Mouse (Mus musculus) limb, embryonic 11.5 days (tissue): ENCODE measurements around the gene Cfap46. TPM values are rescaled to one million over a fixed set of nuclear protein-coding genes. Genes with fewer than 3 reads are reported as not detected.

ENCODE experiments used
- ATAC-seq: fragments of 200-750 bp; cut with Nextera tagmentation; 2 replicates; pipeline ENCODE4 v1.8.0; 2017; ENCODE audit warnings: low read depth; ENCODE audit not compliant: insufficient number of reproducible peaks, low FRiP score, low TSS enrichment
- DNase-seq: peaks from one replicate; pipeline ENCODE4 v3.0.0-alpha.2; 2015; ENCODE audit warnings: low spot score
- H3K27ac ChIP-seq: fragments of 300-500 bp; sonication (generic); replicated peaks from 2 replicates; pipeline ENCODE4 v1.5.1; 2014; ENCODE audit warnings: low read depth, mild to moderate bottlenecking, low read length
- H3K27me3 ChIP-seq: fragments of 300-500 bp; sonication (generic); 2 replicates; pipeline ENCODE4 v1.6.1; 2014; ENCODE audit warnings: mild to moderate bottlenecking, low read length, mixed read lengths; ENCODE audit not compliant: control insufficient read depth, insufficient read depth
- H3K36me3 ChIP-seq: fragments of 300-500 bp; sonication (generic); 2 replicates; pipeline ENCODE4 v1.6.1; 2014; ENCODE audit warnings: mild to moderate bottlenecking, low read length, moderate library complexity, mixed read lengths; ENCODE audit not compliant: control insufficient read depth, insufficient read depth
- H3K4me1 ChIP-seq: fragments of 300-500 bp; sonication (generic); 2 replicates; pipeline ENCODE4 v1.6.1; 2014; ENCODE audit warnings: low read length, mixed read lengths; ENCODE audit not compliant: control insufficient read depth, insufficient read depth
- H3K4me2 ChIP-seq: fragments of 300-500 bp; sonication (generic); 2 replicates; pipeline ENCODE4 v1.6.1; 2014; ENCODE audit warnings: low read depth, mild to moderate bottlenecking, moderate library complexity; ENCODE audit not compliant: severe bottlenecking
- H3K4me3 ChIP-seq: fragments of 300-500 bp; sonication (generic); 2 replicates; pipeline ENCODE4 v1.5.1; 2014; ENCODE audit warnings: low read depth, low read length
- H3K9ac ChIP-seq: fragments of 300-500 bp; sonication (generic); 2 replicates; pipeline ENCODE4 v1.6.1; 2014; ENCODE audit warnings: mild to moderate bottlenecking, low read length
- H3K9me3 ChIP-seq: fragments of 300-500 bp; sonication (generic); 2 replicates; pipeline ENCODE4 v1.6.1; 2016; ENCODE audit warnings: low read length; ENCODE audit not compliant: control insufficient read depth
- WGBS: fragments of 180-500 bp; shearing (Covaris S2); extraction: QIAGEN DNeasy Blood & Tissue Kit; methylation state at CpG from one replicate; pipeline ENCODE4 v1.1.7; 2014; 5-methylcytosine and 5-hydroxymethylcytosine counted together
- polyA plus RNA-seq: library from polyadenylated mRNA; unstranded; fragments of >200 nt; fragmentation: Nextera tagmentation; extraction: Ambion mirVana; gene quantifications from 2 replicates; pipeline ENCODE4 v1.2.1, GENCODE M21; 2014

Gene Cfap46
- polyA plus RNA-seq, 1 experiment from 2014 or later, result 0.25 TPM

GRCm38 (mm10) chr7:139581801-139582571, 101.6 kb downstream of the Cfap46 start:
- peak; percentile 60 for DNase-seq
- peaks cover 88% of the 10 kb centered on the region for H3K27me3 ChIP-seq
- H3K4me1 ChIP-seq, result peaks cover 18% of the 10 kb centered on the region
- ATAC-seq, result peak; percentile 11; the same call in 1 of the 2 replicates
- H3K9ac ChIP-seq, result 0 out of 2 replicates have a peak overlapping the region, but pooled peaks have one; percentile 22
- no peak overlapping the region for H3K27ac ChIP-seq
- H3K4me3 ChIP-seq, result peak overlapping the region; percentile 33
- no peaks in the 10 kb centered on the region for H3K36me3 ChIP-seq
- under 1% methylated on average over 82 of the region's 82 CpGs for WGBS
- no peaks in the 10 kb centered on the region for H3K9me3 ChIP-seq
- peak overlapping the region; percentile 51 for H3K4me2 ChIP-seq

- H3K9me3 ChIP-seq, result no peaks in the 10 kb centered on the region
- 1% methylated on average over 78 of the region's 78 CpGs for WGBS
- H3K36me3 ChIP-seq, result no peaks in the 10 kb centered on the region
- peak overlapping the region; percentile 51; the same call in 1 of the 2 replicates for H3K4me2 ChIP-seq
- peaks cover 18% of the 10 kb centered on the region for H3K4me1 ChIP-seq
- no peak overlapping the region for H3K9ac ChIP-seq
- H3K27me3 ChIP-seq, result peaks cover 79% of the 10 kb centered on the region
- H3K27ac ChIP-seq, result no peak overlapping the region
- ATAC-seq (no peak), DNase-seq (peak; percentile 70)
- peak overlapping the region; percentile 33; the same call in 1 of the 2 replicates for H3K4me3 ChIP-seq
Measured at GRCm38 (mm10) chr7:139580851-139581775, 102.5 kb downstream of the Cfap46 start.

- DNase-seq (no peak), ATAC-seq (no peak)
- Histone ChIP-seq H3K9ac (no peak overlapping the region), H3K4me1 (peaks cover 16% of the 10 kb centered on the region), H3K27ac (no peak overlapping the region), H3K36me3 (no peaks in the 10 kb centered on the region), H3K4me3 (no peak overlapping the region), H3K4me2 (no peak overlapping the region), H3K9me3 (no peaks in the 10 kb centered on the region), H3K27me3 (peaks cover 63% of the 10 kb centered on the region)
- 45% methylated on average over 21 of the region's 21 CpGs for WGBS
Measured at GRCm38 (mm10) chr7:139579261-139579905, 104.2 kb downstream of the Cfap46 start.

GRCm38 (mm10) chr7:139576064-139576686, 107.4 kb downstream of the Cfap46 start:
- Histone ChIP-seq H3K9me3 (no peaks in the 10 kb centered on the region), H3K27ac (no peak overlapping the region), H3K27me3 (peaks cover 31% of the 10 kb centered on the region), H3K4me1 (0 out of 2 replicates have a peak, but pooled peaks cover 2% of the 10 kb centered on the region), H3K4me3 (no peak overlapping the region), H3K9ac (no peak overlapping the region), H3K36me3 (no peaks in the 10 kb centered on the region), H3K4me2 (no peak overlapping the region)
- DNase-seq, result no peak
- ATAC-seq, result no peak
- 81% methylated on average over 16 of the region's 16 CpGs for WGBS

- WGBS, result 77% methylated on average over 3 of the region's 3 CpGs
- Histone ChIP-seq H3K9ac (no peak overlapping the region), H3K4me3 (no peak overlapping the region), H3K4me1 (no peaks in the 10 kb centered on the region), H3K9me3 (no peaks in the 10 kb centered on the region), H3K36me3 (no peaks in the 10 kb centered on the region), H3K27ac (no peak overlapping the region), H3K4me2 (no peak overlapping the region), H3K27me3 (no peaks in the 10 kb centered on the region; the same call in 1 of the 2 replicates)
- no peak for ATAC-seq
- DNase-seq, result no peak
Measured at GRCm38 (mm10) chr7:139572665-139573064, 111.0 kb downstream of the Cfap46 start.

- DNase-seq (no peak), ATAC-seq (no peak)
- Histone ChIP-seq H3K27me3 (no peaks in the 10 kb centered on the region), H3K36me3 (no peaks in the 10 kb centered on the region), H3K9me3 (no peaks in the 10 kb centered on the region), H3K27ac (no peak overlapping the region), H3K9ac (no peak overlapping the region), H3K4me1 (no peaks in the 10 kb centered on the region), H3K4me2 (no peak overlapping the region), H3K4me3 (no peak overlapping the region)
- 96% methylated on average over 5 of the region's 5 CpGs for WGBS
Measured at GRCm38 (mm10) chr7:139570788-139571187, 112.8 kb downstream of the Cfap46 start.

GRCm38 (mm10) chr7:139566533-139566932, 117.1 kb downstream of the Cfap46 start:
- Histone ChIP-seq H3K9me3 (no peaks in the 10 kb centered on the region), H3K27ac (no peak overlapping the region), H3K4me3 (no peak overlapping the region), H3K9ac (no peak overlapping the region), H3K4me1 (no peaks in the 10 kb centered on the region), H3K27me3 (no peaks in the 10 kb centered on the region), H3K36me3 (no peaks in the 10 kb centered on the region), H3K4me2 (no peak overlapping the region)
- ATAC-seq, result no peak
- WGBS, result 70% methylated on average over 8 of the region's 8 CpGs
- DNase-seq, result no peak
